Mouse (Mus musculus) limb, embryonic 12.5 days (tissue): ENCODE data around the gene Igf2bp2. TPM values are rescaled to one million over a fixed set of nuclear protein-coding genes. Genes with fewer than 3 reads are reported as not detected.

ENCODE experiments used
- ATAC-seq: fragments of 200-750 bp; cut with Nextera tagmentation; 2 replicates; pipeline ENCODE4 v1.8.0; 2017; ENCODE audit warnings: low read depth, moderate TSS enrichment; ENCODE audit not compliant: insufficient number of reproducible peaks, insufficient read depth, low FRiP score, low TSS enrichment
- H3K27ac ChIP-seq: fragments of 300-500 bp; sonication (generic); 2 replicates; pipeline ENCODE4 v1.5.1; 2016; ENCODE audit warnings: mild to moderate bottlenecking, moderate library complexity
- H3K27me3 ChIP-seq: fragments of 300-500 bp; sonication (generic); 2 replicates; pipeline ENCODE4 v1.6.1; 2016; ENCODE audit warnings: mild to moderate bottlenecking, moderate library complexity
- H3K36me3 ChIP-seq: fragments of 300-500 bp; sonication (generic); 2 replicates; pipeline ENCODE4 v1.6.1; 2016; ENCODE audit warnings: mild to moderate bottlenecking, moderate library complexity
- H3K4me1 ChIP-seq: fragments of 300-500 bp; sonication (generic); replicated peaks from 2 replicates; pipeline ENCODE4 v1.6.1; 2016
- H3K4me2 ChIP-seq: fragments of 300-500 bp; sonication (generic); 2 replicates; pipeline ENCODE4 v1.6.1; 2016; ENCODE audit warnings: mild to moderate bottlenecking, moderate library complexity
- H3K4me3 ChIP-seq: fragments of 300-500 bp; sonication (generic); replicated peaks from 2 replicates; pipeline ENCODE4 v1.5.1; 2016; ENCODE audit warnings: mild to moderate bottlenecking
- H3K9ac ChIP-seq: fragments of 300-500 bp; sonication (generic); replicated peaks from 2 replicates; pipeline ENCODE4 v1.6.1; 2016; ENCODE audit warnings: mild to moderate bottlenecking, moderate library complexity
- H3K9me3 ChIP-seq: fragments of 300-500 bp; sonication (generic); 2 replicates; pipeline ENCODE4 v1.6.1; 2016; ENCODE audit warnings: mild to moderate bottlenecking, moderate library complexity
- WGBS: fragments of 180-500 bp; shearing (Covaris S2); methylation state at CpG from one replicate; pipeline ENCODE4 v1.1.7; 2016; 5-methylcytosine and 5-hydroxymethylcytosine counted together
- polyA plus RNA-seq: library from polyadenylated mRNA; unstranded; fragments of >200 nt; fragmentation: Nextera tagmentation; extraction: Ambion mirVana; gene quantifications from 2 replicates; pipeline ENCODE4 v1.2.1, GENCODE M21; 2016

Igf2bp2 gene
- polyA plus RNA-seq, 1 experiment from 2014 or later: 144 TPM

DNA sequence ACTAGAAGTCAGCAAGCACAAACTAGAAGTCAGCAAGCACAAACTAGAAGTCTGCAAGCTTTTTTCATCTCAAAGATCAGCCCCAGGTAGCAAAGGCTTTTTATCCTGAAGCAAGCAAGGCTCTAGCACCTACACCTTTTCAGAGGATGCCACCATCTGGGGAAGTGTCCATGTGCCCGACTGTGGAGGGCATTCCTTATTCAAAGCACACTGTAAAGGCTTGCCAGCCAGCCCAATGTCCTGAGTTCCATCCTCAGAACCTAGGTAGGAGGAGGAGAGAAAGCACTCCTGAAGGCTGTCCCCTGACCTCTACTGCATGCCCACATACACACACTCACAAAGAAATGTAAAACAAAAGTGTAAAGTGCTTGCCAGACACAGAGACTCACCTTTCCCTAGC is 16.0 kb downstream of the Igf2bp2 start:
- Histone ChIP-seq H3K9me3 (no peaks in the 10 kb centered on the region), H3K4me2 (no peak overlapping the region), H3K36me3 (peaks cover 21% of the 10 kb centered on the region), H3K4me3 (no peak overlapping the region), H3K27me3 (no peaks in the 10 kb centered on the region), H3K27ac (no peak overlapping the region), H3K9ac (no peak overlapping the region), H3K4me1 (peaks cover 39% of the 10 kb centered on the region)
- ATAC-seq: no peak
- WGBS: 56% methylated on average over 1 of the region's 1 CpGs

DNA sequence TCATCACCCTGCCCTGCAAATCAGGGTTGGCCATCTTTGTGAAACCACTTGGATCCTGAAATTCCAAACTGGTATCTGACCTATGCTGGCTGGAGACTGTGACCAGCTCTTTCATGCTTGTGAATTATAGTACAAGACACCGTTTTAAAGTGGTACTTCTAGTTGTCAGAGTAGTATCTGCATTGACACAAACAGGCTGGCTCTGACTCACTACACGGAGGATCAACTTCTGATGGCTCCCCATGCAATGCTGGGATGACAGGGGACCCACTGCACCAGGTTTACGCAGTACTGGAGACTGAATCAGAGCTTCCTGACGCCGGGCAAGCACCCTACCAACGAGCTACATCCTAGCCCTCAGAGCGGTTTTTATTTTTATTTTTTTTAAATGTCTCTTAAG is 17.0 kb downstream of the Igf2bp2 start:
- ATAC-seq: no peak
- H3K27ac ChIP-seq: no peak overlapping the region
- no peak overlapping the region for H3K4me2 ChIP-seq
- WGBS: 87% methylated on average over 7 of the region's 7 CpGs
- no peak overlapping the region for H3K4me3 ChIP-seq
- peaks cover 31% of the 10 kb centered on the region for H3K4me1 ChIP-seq
- H3K27me3 ChIP-seq: no peaks in the 10 kb centered on the region
- H3K9me3 ChIP-seq: no peaks in the 10 kb centered on the region
- peaks cover 26% of the 10 kb centered on the region for H3K36me3 ChIP-seq
- no peak overlapping the region for H3K9ac ChIP-seq

DNA sequence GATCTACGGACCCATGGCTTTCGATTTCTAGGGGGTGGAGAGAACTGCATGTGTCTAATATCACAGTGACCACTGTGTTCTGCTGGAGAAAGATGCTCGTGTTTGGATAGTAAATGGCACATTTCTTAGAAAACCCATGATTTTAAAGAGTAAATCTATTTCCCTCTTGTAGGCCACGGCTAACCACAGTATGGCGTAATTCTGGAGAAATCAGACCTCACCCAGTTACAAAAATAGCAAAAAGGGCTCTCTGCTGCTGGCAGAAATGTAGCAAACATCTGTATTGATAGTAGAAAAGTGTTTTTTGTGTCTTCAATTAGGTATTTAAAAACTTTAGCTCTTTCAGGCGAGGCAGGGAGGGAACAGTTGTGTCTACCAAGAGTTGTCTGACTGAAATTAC is 18.6 kb downstream of the Igf2bp2 start:
- no peaks in the 10 kb centered on the region for H3K27me3 ChIP-seq
- H3K27ac ChIP-seq: no peak overlapping the region
- H3K36me3 ChIP-seq: peaks cover 26% of the 10 kb centered on the region
- H3K4me3 ChIP-seq: no peak overlapping the region
- 96% methylated on average over 6 of the region's 6 CpGs for WGBS
- ATAC-seq: no peak
- H3K9ac ChIP-seq: no peak overlapping the region
- no peak overlapping the region for H3K4me2 ChIP-seq
- H3K9me3 ChIP-seq: no peaks in the 10 kb centered on the region
- H3K4me1 ChIP-seq: peaks cover 17% of the 10 kb centered on the region

DNA sequence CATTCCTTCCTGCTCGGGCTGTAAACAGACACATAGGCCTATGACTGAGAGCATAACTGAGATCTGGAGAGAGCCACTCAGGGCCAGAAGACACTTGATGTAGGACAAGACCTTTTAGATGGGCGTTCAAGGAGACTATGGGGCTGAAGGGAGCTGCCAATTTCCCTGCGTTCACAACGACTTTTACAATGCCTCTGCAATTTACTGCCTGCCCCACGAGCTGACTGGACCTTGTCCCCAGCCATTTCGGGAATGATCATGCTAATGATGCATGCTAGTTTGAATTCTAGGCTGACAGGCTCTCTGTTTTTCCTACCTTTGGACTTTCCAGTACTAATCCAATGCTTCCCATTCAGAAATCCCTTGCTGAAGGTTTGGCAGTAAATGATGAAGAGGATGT is 22.2 kb downstream of the Igf2bp2 start:
- Histone ChIP-seq H3K4me2 (no peak overlapping the region), H3K27me3 (no peaks in the 10 kb centered on the region), H3K36me3 (peaks cover 26% of the 10 kb centered on the region), H3K27ac (no peak overlapping the region), H3K4me1 (peaks cover 8% of the 10 kb centered on the region), H3K9ac (no peak overlapping the region), H3K9me3 (no peaks in the 10 kb centered on the region), H3K4me3 (no peak overlapping the region)
- 52% methylated on average over 6 of the region's 6 CpGs for WGBS
- ATAC-seq: no peak

DNA sequence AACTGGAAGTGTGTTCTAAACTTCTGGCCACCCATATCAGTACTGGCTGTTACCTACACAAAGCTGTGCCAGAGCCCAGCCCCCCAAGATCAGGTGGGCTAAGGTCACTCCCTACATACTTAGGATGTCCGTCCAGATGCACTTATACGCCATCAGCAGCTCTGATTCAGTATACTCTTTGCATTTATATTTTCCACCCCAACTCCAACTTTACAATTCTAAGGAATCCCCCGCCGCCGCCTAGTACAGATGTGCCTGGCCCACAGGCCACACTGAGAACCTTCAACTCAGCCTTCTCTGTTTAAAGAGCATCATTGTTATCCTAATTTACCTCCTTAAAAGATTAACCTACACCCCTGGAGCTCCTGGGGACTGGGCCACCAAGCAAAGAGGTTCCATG is 23.3 kb downstream of the Igf2bp2 start:
- Histone ChIP-seq H3K36me3 (peaks cover 20% of the 10 kb centered on the region), H3K4me2 (no peak overlapping the region), H3K4me1 (peaks cover 8% of the 10 kb centered on the region), H3K27ac (no peak overlapping the region), H3K27me3 (no peaks in the 10 kb centered on the region), H3K9me3 (no peaks in the 10 kb centered on the region), H3K4me3 (no peak overlapping the region), H3K9ac (no peak overlapping the region)
- 91% methylated on average over 5 of the region's 5 CpGs for WGBS
- no peak for ATAC-seq

DNA sequence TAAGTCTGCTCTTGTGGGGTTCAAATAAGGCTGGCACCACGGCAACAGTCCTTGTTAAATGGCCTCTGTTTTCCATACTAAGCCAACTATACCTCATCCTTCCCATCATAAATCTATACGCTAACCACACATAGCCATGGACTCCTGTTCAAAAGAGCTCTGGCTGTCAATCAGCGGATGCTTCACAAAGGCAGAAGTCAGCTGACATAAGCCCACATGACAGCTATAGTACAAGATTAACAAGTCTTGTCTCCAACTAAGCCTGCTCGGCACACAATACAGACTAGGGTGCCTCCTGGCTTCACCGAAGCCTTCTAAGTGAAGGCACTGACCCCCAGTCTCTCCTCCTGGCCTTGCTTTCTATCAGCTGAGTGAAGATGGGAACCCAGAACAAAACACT is 26.9 kb downstream of the Igf2bp2 start:
- peaks cover under 1% of the 10 kb centered on the region; the same call in 1 of the 2 replicates for H3K36me3 ChIP-seq
- no peak for ATAC-seq

DNA sequence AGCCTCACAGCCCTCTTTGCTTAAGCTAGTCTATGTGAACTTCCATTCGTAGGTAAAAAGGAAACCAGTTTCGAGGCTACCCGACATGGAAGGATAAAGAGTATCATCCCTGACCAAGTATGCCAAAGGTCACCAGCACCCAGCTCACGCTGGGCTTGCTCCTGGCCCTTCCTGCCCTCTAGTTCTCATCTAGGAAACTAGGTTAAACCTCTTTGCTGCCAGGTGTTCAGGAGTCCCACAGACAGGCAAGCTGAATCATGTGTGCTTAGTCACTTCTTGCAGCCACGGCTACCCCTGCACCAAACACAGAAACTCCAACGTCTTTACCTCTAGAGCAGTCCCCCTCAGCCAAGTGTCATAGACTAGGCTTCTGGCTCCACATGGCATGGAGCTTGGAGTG is 31.8 kb downstream of the Igf2bp2 start:
- H3K9ac ChIP-seq: no peak overlapping the region
- H3K9me3 ChIP-seq: no peaks in the 10 kb centered on the region; the same call in 1 of the 2 replicates
- no peak for ATAC-seq
- H3K4me3 ChIP-seq: no peak overlapping the region
- H3K36me3 ChIP-seq: peaks cover 7% of the 10 kb centered on the region; the same call in 1 of the 2 replicates
- 85% methylated on average over 6 of the region's 6 CpGs for WGBS
- H3K27ac ChIP-seq: no peak overlapping the region
- H3K4me2 ChIP-seq: no peak overlapping the region
- H3K4me1 ChIP-seq: no peaks in the 10 kb centered on the region
- no peaks in the 10 kb centered on the region for H3K27me3 ChIP-seq

More for the DNA sequence above, 26.9 kb downstream of the Igf2bp2 start:
- no peak overlapping the region for H3K27ac ChIP-seq
- H3K9me3 ChIP-seq: no peaks in the 10 kb centered on the region
- peaks cover 8% of the 10 kb centered on the region for H3K4me1 ChIP-seq
- WGBS: 86% methylated on average over 5 of the region's 5 CpGs
- H3K4me3 ChIP-seq: no peak overlapping the region
- H3K27me3 ChIP-seq: no peaks in the 10 kb centered on the region
- H3K4me2 ChIP-seq: no peak overlapping the region
- H3K9ac ChIP-seq: no peak overlapping the region

DNA sequence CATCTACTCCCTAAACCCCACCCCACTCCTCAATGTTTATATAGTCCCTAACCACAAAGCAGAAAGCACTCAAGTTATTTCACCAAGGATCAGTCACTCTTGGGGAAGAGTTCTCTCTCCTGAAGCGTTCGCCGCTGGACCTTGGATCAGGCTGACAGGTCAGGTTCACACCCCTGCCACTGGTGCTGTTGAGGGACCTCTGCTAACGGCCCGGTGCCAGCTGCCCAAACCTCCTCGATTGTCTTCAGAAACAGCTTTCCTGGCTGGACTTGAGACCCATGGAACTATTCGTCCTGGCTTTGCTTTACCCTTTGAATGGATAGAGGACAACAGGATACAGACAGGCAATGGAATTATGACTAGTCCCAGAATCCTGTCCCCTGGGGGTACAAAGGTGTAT is 33.6 kb downstream of the Igf2bp2 start:
- H3K9ac ChIP-seq: no peak overlapping the region
- H3K4me1 ChIP-seq: peaks cover 3% of the 10 kb centered on the region; the same call in 1 of the 2 replicates
- H3K4me2 ChIP-seq: no peak overlapping the region
- H3K4me3 ChIP-seq: no peak overlapping the region
- WGBS: 91% methylated on average over 7 of the region's 7 CpGs
- ATAC-seq: no peak
- H3K27ac ChIP-seq: no peak overlapping the region
- H3K36me3 ChIP-seq: peaks cover 7% of the 10 kb centered on the region; the same call in 1 of the 2 replicates
- no peaks in the 10 kb centered on the region for H3K27me3 ChIP-seq
- no peaks in the 10 kb centered on the region; the same call in 1 of the 2 replicates for H3K9me3 ChIP-seq

DNA sequence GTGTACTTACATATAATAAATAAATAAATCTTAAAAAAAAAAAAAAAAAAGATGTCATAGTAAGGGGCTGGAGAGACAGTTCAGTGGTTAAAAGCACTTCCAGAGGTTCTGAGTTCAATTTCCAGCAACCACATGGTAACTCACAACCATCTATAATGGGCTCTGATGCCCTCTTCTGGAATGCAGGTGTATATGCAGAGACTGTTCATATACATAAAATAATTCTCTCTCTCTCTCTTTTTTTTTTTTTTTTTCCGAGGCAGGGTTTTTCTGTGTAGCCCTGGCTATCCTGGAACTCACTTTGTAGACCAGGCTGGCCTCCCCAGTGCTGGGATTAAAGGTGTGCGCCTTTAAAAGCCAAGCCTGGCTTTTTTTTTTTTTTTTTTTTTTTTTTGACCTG is 34.5 kb downstream of the Igf2bp2 start:
- WGBS: 94% methylated on average over 2 of the region's 2 CpGs
- no peaks in the 10 kb centered on the region; the same call in 1 of the 2 replicates for H3K9me3 ChIP-seq
- no peak for ATAC-seq

DNA sequence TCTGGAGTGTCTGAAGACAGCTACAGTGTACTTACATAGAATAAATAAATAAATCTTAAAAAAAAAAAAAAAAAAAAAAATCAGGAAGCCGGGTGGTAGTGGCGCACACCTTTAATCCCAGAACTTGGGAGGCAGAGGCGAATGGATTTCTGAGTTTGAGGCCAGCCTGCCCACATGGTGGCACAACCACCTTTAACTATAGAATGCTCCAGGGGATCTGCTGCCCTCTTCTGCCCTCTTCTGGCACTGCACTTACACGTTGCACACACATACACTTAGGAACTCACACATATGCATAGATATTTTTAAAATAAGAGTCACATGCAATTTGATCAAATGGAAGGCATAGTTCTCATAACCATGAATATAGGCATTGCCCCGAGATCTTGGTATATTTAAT is 35.3 kb downstream of the Igf2bp2 start:
- H3K27ac ChIP-seq: no peak overlapping the region
- peaks cover 8% of the 10 kb centered on the region; the same call in 1 of the 2 replicates for H3K4me1 ChIP-seq
- no peaks in the 10 kb centered on the region for H3K27me3 ChIP-seq
- WGBS: 96% methylated on average over 5 of the region's 5 CpGs
- no peaks in the 10 kb centered on the region; the same call in 1 of the 2 replicates for H3K9me3 ChIP-seq
- H3K4me2 ChIP-seq: no peak overlapping the region
- no peak for ATAC-seq
- H3K9ac ChIP-seq: no peak overlapping the region
- H3K4me3 ChIP-seq: no peak overlapping the region
- H3K36me3 ChIP-seq: peaks cover 7% of the 10 kb centered on the region; the same call in 1 of the 2 replicates

More for the DNA sequence above, 34.5 kb downstream of the Igf2bp2 start:
- peaks cover 7% of the 10 kb centered on the region; the same call in 1 of the 2 replicates for H3K36me3 ChIP-seq
- H3K27ac ChIP-seq: no peak overlapping the region
- H3K4me2 ChIP-seq: no peak overlapping the region
- H3K27me3 ChIP-seq: no peaks in the 10 kb centered on the region
- no peak overlapping the region for H3K9ac ChIP-seq
- no peak overlapping the region for H3K4me3 ChIP-seq
- peaks cover 8% of the 10 kb centered on the region; the same call in 1 of the 2 replicates for H3K4me1 ChIP-seq

DNA sequence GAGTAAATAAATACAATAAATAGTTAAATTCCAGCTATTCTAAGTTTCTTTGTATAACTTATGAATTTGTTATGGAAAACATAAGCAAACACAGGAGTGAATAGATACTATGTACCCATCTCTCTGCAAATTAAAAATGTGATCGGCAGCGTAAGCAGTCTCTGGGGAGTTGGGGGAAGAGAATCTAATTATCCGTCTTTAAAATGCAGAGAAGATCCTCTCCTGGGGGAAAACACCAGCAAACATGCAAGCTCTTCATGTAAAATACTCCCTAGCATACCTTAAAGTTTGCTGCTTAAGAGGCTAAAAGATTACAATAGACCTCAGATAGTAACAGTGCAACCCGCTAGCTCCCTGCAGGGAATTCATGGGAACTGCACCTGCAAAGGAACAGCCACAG is 36.2 kb downstream of the Igf2bp2 start:
- 98% methylated on average over 4 of the region's 4 CpGs for WGBS
- Histone ChIP-seq H3K36me3 (peaks cover 7% of the 10 kb centered on the region; the same call in 1 of the 2 replicates), H3K4me1 (peaks cover 8% of the 10 kb centered on the region; the same call in 1 of the 2 replicates), H3K9ac (no peak overlapping the region), H3K27ac (no peak overlapping the region), H3K4me2 (no peak overlapping the region), H3K27me3 (no peaks in the 10 kb centered on the region), H3K9me3 (no peaks in the 10 kb centered on the region; the same call in 1 of the 2 replicates), H3K4me3 (no peak overlapping the region)
- ATAC-seq: no peak

DNA sequence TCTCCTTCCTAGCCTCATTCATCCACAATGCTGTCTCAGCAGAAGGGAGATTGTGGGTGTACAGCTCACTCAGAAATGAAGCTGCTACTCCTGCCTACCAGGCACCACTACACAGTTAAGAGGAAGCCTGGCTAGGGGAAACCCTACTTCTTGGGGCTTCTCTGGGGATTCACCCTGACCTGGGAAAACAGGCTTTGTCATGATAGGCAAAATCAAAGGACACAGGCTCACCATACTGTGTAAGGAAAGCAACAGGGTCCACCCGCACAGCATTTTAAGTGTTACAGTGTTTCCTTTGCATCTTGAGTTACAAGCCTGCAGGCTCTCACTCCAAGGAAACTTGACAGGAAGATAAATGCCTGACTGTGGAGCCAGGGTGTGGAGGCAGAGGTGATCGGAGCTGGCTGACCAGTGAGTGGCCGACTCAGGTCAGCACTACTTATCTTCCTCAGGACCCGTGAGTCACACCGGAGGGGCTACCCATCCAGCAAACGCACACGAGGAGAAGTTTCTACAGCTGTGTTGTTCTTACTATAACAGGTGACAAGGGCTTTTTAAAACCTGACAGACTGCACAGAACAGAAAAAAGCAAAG is 38.7 kb downstream of the Igf2bp2 start:
- 45% methylated on average over 7 of the region's 7 CpGs for WGBS
- Histone ChIP-seq H3K4me2 (no peak overlapping the region), H3K4me1 (peaks cover 8% of the 10 kb centered on the region; the same call in 1 of the 2 replicates), H3K9ac (no peak overlapping the region), H3K27me3 (no peaks in the 10 kb centered on the region), H3K36me3 (peaks cover 12% of the 10 kb centered on the region), H3K27ac (no peak overlapping the region), H3K4me3 (no peak overlapping the region), H3K9me3 (no peaks in the 10 kb centered on the region; the same call in 1 of the 2 replicates)
- no peak for ATAC-seq
